Comparison of ENCODE assay signal across 9 mouse cellular contexts in the genomic region with DNA sequence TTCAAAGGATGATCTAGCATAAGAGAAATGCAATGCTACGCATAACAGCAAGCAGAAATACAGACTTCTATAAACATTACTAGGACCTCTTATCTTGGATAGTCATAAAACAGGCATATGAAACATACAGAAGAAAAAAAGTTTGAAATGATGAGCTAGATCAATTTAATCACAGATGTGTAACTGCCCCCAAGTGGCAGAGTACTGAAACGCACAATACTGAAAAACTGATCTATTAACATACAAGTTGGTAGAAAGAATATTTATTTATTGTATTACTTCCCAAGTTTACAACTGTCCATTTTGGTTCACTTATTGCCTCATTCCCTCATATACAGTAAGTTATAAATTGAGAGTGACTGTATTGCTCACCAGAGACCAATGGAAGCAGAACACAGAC. TPM values are rescaled to one million over a fixed set of nuclear protein-coding genes. Genes with fewer than 3 reads are reported as not detected.
DNase-seq lines count a peak whose midpoint lies in the region; ATAC-seq and TF ChIP-seq lines count a peak whose summit lies in the region.
"Had no signal": no experiment of that assay in that cellular context is flagged by ENCODE, and none has a peak within 500 bp of the region (broad histone marks: within the 10 kb centered on the region; RNA-seq: fewer than 3 reads in every experiment).

No protein-coding gene starts in this region.

- no peaks in the 10 kb centered on the region for H3K9me3 ChIP-seq in kidney, postnatal 0 days (replicated peaks; ENCODE audit: low read length)
- H3K9me3 ChIP-seq in neural tube, embryonic 15.5 days (replicated peaks) = no peaks in the 10 kb centered on the region
- H3K9me3 ChIP-seq: liver, embryonic 13.5 days had no signal

- H3K4me3 ChIP-seq in kidney, postnatal 0 days (replicated peaks; ENCODE audit: low read depth, low read length) = no peak overlapping the region
- no peak overlapping the region for H3K4me3 ChIP-seq in thymus, adult 2 months (ENCODE audit: control insufficient read depth, insufficient read depth, low read length)
- no peak overlapping the region for H3K4me3 ChIP-seq in neural tube, embryonic 15.5 days (replicated peaks)
- H3K4me3 ChIP-seq: liver, embryonic 13.5 days had no signal

- WGBS in kidney, postnatal 0 days = 70% methylated on average over 2 of the region's 2 CpGs
- WGBS in thymus, adult 2 months = 89% methylated on average over 2 of the region's 2 CpGs
- WGBS in neural tube, embryonic 15.5 days = 66% methylated on average over 2 of the region's 2 CpGs

- TF ChIP-seq POLR2A in thymus, adult 2 months (IDR thresholded peaks at IDR 0.05; ENCODE audit: control insufficient read depth, extremely low read depth, insufficient read depth, low read length, poor library complexity) = no peak

- no peak overlapping the region for H3K9ac ChIP-seq in kidney, postnatal 0 days (ENCODE audit: low read depth, low read length)
- no peak overlapping the region for H3K9ac ChIP-seq in neural tube, embryonic 15.5 days (replicated peaks)
- H3K9ac ChIP-seq: liver, embryonic 13.5 days had no signal

- peak; percentile 64 for TF ChIP-seq CTCF in kidney, postnatal 0 days (IDR thresholded peaks at IDR 0.05; ENCODE audit: low read depth)
- TF ChIP-seq CTCF in thymus, adult 2 months (IDR thresholded peaks at IDR 0.05; ENCODE audit: borderline replicate concordance, control insufficient read depth, extremely low read depth, insufficient read depth, low read length, poor library complexity) = no peak

- peaks cover 17% of the 10 kb centered on the region for H3K36me3 ChIP-seq in kidney, postnatal 0 days (ENCODE audit: insufficient read depth, low read length)
- H3K36me3 ChIP-seq in thymus, adult 2 months (ENCODE audit: control insufficient read depth, insufficient read depth, low read length) = peaks cover 3% of the 10 kb centered on the region; the same call in 1 of the 2 replicates
- H3K36me3 ChIP-seq in neural tube, embryonic 15.5 days = peaks cover 20% of the 10 kb centered on the region

- ATAC-seq in CD4-positive, CD25-positive, alpha-beta regulatory T cell, adult 4 months = no peak
- ATAC-seq in kidney, postnatal 0 days (replicated peaks; ENCODE audit: low FRiP score, low read depth) = no peak
- ATAC-seq in neural tube, embryonic 15.5 days (ENCODE audit: low FRiP score) = no peak

- no peak overlapping the region for H3K4me2 ChIP-seq in kidney, postnatal 0 days (ENCODE audit: low read length)
- H3K4me2 ChIP-seq in neural tube, embryonic 15.5 days = no peak overlapping the region
- H3K4me2 ChIP-seq: liver, embryonic 13.5 days had no signal

- H3K27ac ChIP-seq in kidney, postnatal 0 days = no peak overlapping the region
- H3K27ac ChIP-seq in thymus, adult 2 months (ENCODE audit: control insufficient read depth, insufficient read depth, low read length) = no peak overlapping the region
- no peak overlapping the region for H3K27ac ChIP-seq in neural tube, embryonic 15.5 days (replicated peaks)
- H3K27ac ChIP-seq: liver, embryonic 13.5 days had no signal

- no peaks in the 10 kb centered on the region for H3K4me1 ChIP-seq in kidney, postnatal 0 days (replicated peaks; ENCODE audit: insufficient read depth, low read length)
- H3K4me1 ChIP-seq in thymus, adult 2 months (replicated peaks; ENCODE audit: control insufficient read depth, insufficient read depth, low read length) = peaks cover 5% of the 10 kb centered on the region; the same call in 1 of the 2 replicates
- H3K4me1 ChIP-seq in neural tube, embryonic 15.5 days = no peaks in the 10 kb centered on the region
- H3K4me1 ChIP-seq: liver, embryonic 13.5 days had no signal

- peak; percentile 47 for DNase-seq in CD4-positive, CD25-positive, alpha-beta regulatory T cell, adult 2 months (ENCODE audit: low read depth, low spot score)
- peak; percentile 62 for DNase-seq in kidney, postnatal 0 days (ENCODE audit: low spot score)
- DNase-seq in kidney, adult 8-10 months = no peak
- DNase-seq in thymus, adult 2 months = peak; percentile 24
- no peak for DNase-seq in thymus, adult 18-20 months
- peak; percentile 30 for DNase-seq in thymus, postnatal 4 days
- DNase-seq: liver, embryonic 13.5 days had no signal

- H3K27me3 ChIP-seq in kidney, postnatal 0 days (ENCODE audit: insufficient read depth, low read length) = no peaks in the 10 kb centered on the region
- H3K27me3 ChIP-seq in thymus, adult 2 months (ENCODE audit: control insufficient read depth, insufficient read depth, low read length) = no peaks in the 10 kb centered on the region
- no peaks in the 10 kb centered on the region for H3K27me3 ChIP-seq in neural tube, embryonic 15.5 days (replicated peaks)
- H3K27me3 ChIP-seq: liver, embryonic 13.5 days had no signal

RNA-seq across cellular contexts. Expression of a gene that starts 12.0 kb away (rescaled TPM):
- polyA plus RNA-seq in CD4-positive, CD25-positive, alpha-beta regulatory T cell, adult 4 months (2017; shearing (Covaris generic)) = 10 to 100 TPM in 1 of 2 experiments, 1 to 10 TPM in 1; 9.2 to 12.9 TPM
- polyA plus RNA-seq in kidney, postnatal 0 days (2015; fragmentation: Nextera tagmentation; extraction: Ambion mirVana) = 220 and 228 TPM in 2 replicates
- polyA plus RNA-seq in thymus, adult 2 months (2012; rRNA removed) = 30.5 and 33.9 TPM in 2 replicates
- polyA plus RNA-seq in neural tube, embryonic 15.5 days (2015; fragmentation: Nextera tagmentation; extraction: Ambion mirVana) = 37.2 and 41.2 TPM in 2 replicates

Comparison
In these comparisons a context has a peak if more than half of its experiments do, and no peak if none do; other contexts are left out.
1. DNase-seq: peak in CD4-positive, CD25-positive, alpha-beta regulatory T cell, adult 2 months (single experiment), kidney, postnatal 0 days (single experiment), thymus, adult 2 months (single experiment) and thymus, postnatal 4 days (single experiment); none in kidney, adult 8-10 months (0 of 2) and thymus, adult 18-20 months (0 of 2).